Mouse (Mus musculus): ENCODE measurements around the gene Slc25a28. TPM values are rescaled to one million over a fixed set of nuclear protein-coding genes. Genes with fewer than 3 reads are reported as not detected.

Slc25a28 gene
- polyA plus RNA-seq, 1 experiment from 2014 or later: 13.7 TPM

- H3K36me3 ChIP-seq: no peaks in the 10 kb centered on the region
- DNase-seq (ENCODE audit: low spot score): no peak
- H3K4me3 ChIP-seq: no peak overlapping the region
- 79% methylated on average over 9 of the region's 9 CpGs for WGBS
- no peaks in the 10 kb centered on the region for H3K9me3 ChIP-seq
- no peak overlapping the region for H3K27ac ChIP-seq
- H3K4me1 ChIP-seq: no peaks in the 10 kb centered on the region
- peaks cover 35% of the 10 kb centered on the region for H3K27me3 ChIP-seq (ENCODE audit: insufficient read depth, poor library complexity, severe bottlenecking)
Observed at GRCm38 (mm10) chr19:43647261-43647660, 27.4 kb downstream of the Slc25a28 start.

DNA sequence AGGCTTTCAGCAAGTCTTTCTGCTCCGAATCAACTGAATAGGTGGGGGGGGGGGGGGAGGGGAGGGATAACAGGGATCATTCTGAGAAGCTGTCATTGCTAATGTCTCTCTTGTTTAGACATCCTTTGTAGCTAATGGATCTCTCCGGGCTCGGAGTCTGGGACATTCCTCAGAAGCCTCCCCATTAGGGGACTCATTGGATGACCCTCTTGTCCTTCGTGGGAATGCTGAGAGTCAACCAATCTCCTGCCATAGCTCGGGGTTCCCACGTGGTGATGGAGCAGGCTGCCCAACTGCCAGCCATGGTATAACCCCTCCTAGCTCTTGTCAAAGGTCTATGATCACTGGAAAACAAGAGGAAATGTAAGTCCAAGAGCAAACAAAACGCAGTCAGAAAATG, 27.8 kb downstream of the Slc25a28 start:
- H3K36me3 ChIP-seq: no peaks in the 10 kb centered on the region
- no peak overlapping the region for H3K4me3 ChIP-seq
- WGBS: 65% methylated on average over 7 of the region's 7 CpGs
- DNase-seq (ENCODE audit: low spot score): no peak
- no peak overlapping the region for H3K27ac ChIP-seq
- no peaks in the 10 kb centered on the region for H3K4me1 ChIP-seq
- peaks cover 32% of the 10 kb centered on the region for H3K27me3 ChIP-seq (ENCODE audit: insufficient read depth, poor library complexity, severe bottlenecking)
- H3K9me3 ChIP-seq: no peaks in the 10 kb centered on the region

DNA sequence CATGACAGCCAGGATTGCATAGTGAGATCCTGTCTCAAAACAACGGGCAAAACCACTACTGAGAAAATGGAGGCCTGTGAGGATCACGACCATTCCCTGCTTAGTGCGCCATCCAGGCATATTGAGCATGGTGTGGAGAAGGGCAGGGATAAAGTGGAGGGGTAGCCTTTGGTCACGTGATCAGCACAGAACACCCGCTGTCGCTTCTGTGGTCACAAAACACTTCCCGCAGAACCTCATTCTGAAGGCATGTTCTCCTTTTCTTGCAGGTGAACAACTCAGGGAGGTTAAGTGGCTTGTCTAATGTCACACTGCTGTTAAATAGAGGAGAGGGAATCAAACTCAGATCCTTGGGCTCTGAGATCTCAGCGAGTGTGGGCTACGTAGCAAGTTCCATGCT, 29.2 kb downstream of the Slc25a28 start:
- Histone ChIP-seq H3K9me3 (no peaks in the 10 kb centered on the region), H3K27ac (no peak overlapping the region), H3K4me3 (no peak overlapping the region), H3K27me3 (ENCODE audit: insufficient read depth, poor library complexity, severe bottlenecking) (peaks cover 32% of the 10 kb centered on the region), H3K4me1 (no peaks in the 10 kb centered on the region), H3K36me3 (no peaks in the 10 kb centered on the region)
- no peak for DNase-seq (ENCODE audit: low spot score)
- 85% methylated on average over 9 of the region's 9 CpGs for WGBS

DNA sequence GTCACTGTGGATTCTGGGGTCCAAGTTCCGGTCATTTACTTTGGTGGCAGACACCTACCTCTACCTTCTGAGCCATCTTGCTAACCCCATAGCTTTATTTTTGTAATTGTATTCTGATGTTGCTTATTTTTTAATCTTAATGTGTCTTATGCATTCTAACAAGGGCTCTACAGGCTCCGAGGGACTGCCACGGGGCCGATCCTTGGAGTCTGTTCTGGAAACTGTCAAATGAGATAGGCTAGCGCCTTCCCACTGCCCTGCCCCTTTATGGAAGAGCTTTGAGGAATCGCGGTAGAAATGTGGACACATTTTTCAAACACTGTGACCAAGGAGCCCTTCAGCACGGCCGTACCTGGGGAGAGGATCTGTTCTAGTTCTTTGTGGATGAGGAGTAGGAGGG, 31.8 kb downstream of the Slc25a28 start:
- Histone ChIP-seq H3K36me3 (no peaks in the 10 kb centered on the region), H3K27ac (no peak overlapping the region), H3K27me3 (ENCODE audit: insufficient read depth, poor library complexity, severe bottlenecking) (peaks cover 50% of the 10 kb centered on the region), H3K9me3 (no peaks in the 10 kb centered on the region), H3K4me3 (no peak overlapping the region), H3K4me1 (no peaks in the 10 kb centered on the region)
- WGBS: 77% methylated on average over 9 of the region's 9 CpGs
- no peak for DNase-seq (ENCODE audit: low spot score)

GRCm38 (mm10) chr19:43641833-43642232, 32.8 kb downstream of the Slc25a28 start:
- no peak for DNase-seq (ENCODE audit: low spot score)
- WGBS: 64% methylated on average over 11 of the region's 11 CpGs
- H3K27ac ChIP-seq: no peak overlapping the region
- H3K4me3 ChIP-seq: no peak overlapping the region
- peaks cover 52% of the 10 kb centered on the region for H3K27me3 ChIP-seq (ENCODE audit: insufficient read depth, poor library complexity, severe bottlenecking)
- H3K9me3 ChIP-seq: no peaks in the 10 kb centered on the region
- H3K36me3 ChIP-seq: no peaks in the 10 kb centered on the region
- H3K4me1 ChIP-seq: no peaks in the 10 kb centered on the region

DNA sequence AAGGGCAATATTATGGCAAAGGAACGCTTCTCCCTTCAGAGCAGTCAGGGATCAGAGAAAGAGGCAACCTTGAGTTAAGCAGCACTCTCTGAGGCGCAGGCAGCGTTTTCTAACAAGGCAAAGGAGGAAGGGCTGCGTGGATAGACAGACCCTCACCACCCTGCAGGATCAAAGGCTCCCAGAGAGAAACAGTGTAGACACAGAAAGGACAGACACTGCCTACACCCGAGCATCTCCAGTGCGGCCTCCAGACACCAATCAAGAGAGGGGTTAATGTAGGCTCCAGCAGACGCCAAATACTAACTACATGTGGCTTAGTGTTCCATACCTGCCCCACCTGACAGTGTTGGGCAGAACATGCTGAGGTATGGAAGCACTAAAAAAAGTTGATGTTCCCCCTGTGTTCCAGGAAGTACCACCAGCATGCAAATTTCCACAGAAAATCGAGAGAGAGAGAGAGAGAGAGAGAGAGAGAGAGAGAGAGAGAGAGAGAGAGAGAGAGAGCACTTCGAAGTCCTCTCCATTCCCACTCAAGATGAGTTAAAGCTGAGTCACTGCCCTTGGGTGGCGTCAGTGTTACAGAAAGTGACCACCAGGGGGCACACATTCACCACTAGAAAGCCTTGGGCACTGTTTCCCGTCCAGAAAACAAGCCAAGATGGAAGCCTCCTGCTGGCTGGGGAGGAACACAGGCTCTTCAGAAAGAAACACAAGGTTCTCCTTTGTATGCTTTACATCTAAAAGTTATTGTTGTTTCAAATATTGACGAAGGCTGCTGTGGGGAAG, 44.0 kb downstream of the Slc25a28 start:
- DNase-seq (ENCODE audit: low spot score): peak; percentile 86
- Histone ChIP-seq H3K27me3 (ENCODE audit: insufficient read depth, poor library complexity, severe bottlenecking) (peaks cover 46% of the 10 kb centered on the region), H3K36me3 (no peaks in the 10 kb centered on the region), H3K27ac (no peak overlapping the region; the same call in 1 of the 2 replicates), H3K4me1 (no peaks in the 10 kb centered on the region), H3K4me3 (no peak overlapping the region), H3K9me3 (no peaks in the 10 kb centered on the region)
- 28% methylated on average over 12 of the region's 12 CpGs for WGBS

DNA sequence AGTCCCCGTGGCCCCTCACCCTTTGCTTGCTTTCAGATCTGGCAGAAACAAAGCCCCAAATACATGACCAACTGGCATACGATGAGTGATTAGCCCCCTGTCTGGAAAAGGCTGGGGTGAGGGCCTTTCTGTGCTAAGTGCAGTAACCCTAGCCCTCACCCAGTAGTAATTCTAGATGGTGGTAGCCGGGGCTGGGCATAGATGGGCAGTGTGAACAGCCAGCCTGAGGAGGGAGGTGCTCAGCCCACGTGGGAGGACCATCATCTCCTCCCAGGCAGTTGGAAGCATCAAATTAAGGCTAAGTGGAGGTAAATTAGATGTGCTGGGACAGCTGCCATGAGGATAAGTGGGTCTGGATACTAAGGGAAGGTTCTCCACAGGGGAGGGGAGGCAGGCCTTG, 45.6 kb downstream of the Slc25a28 start:
- peaks cover 62% of the 10 kb centered on the region for H3K27me3 ChIP-seq (ENCODE audit: insufficient read depth, poor library complexity, severe bottlenecking)
- H3K4me3 ChIP-seq: no peak overlapping the region
- DNase-seq (ENCODE audit: low spot score): no peak
- H3K27ac ChIP-seq: no peak overlapping the region
- H3K4me1 ChIP-seq: no peaks in the 10 kb centered on the region
- H3K9me3 ChIP-seq: no peaks in the 10 kb centered on the region
- no peaks in the 10 kb centered on the region for H3K36me3 ChIP-seq
- 41% methylated on average over 4 of the region's 4 CpGs for WGBS

GRCm38 (mm10) chr19:43627345-43627744, 47.3 kb downstream of the Slc25a28 start:
- Histone ChIP-seq H3K36me3 (no peaks in the 10 kb centered on the region), H3K27ac (no peak overlapping the region), H3K4me3 (no peak overlapping the region), H3K4me1 (no peaks in the 10 kb centered on the region), H3K27me3 (ENCODE audit: insufficient read depth, poor library complexity, severe bottlenecking) (peaks cover 75% of the 10 kb centered on the region), H3K9me3 (no peaks in the 10 kb centered on the region)
- WGBS: 87% methylated on average over 3 of the region's 3 CpGs
- DNase-seq (ENCODE audit: low spot score): no peak

DNA sequence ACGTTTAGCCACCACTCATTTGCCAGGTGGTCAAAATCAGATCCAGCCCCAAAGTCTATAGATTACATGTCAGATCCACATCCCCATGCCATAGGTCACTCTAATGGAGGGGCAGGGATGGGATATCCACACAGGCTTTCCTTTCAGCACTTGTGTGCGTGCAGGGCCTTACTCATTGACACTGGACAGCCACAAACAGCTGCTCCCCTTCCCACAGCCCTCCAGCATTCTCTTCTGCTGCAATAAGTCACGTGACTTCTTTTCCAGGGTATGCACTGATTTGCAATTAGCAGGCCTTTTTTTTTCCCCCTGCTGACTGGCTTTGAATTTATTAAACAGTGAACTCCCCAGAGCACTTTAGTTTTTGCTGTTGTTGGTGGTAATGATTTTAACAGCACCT, 48.5 kb downstream of the Slc25a28 start:
- Histone ChIP-seq H3K27ac (no peak overlapping the region), H3K36me3 (no peaks in the 10 kb centered on the region), H3K4me3 (no peak overlapping the region), H3K27me3 (ENCODE audit: insufficient read depth, poor library complexity, severe bottlenecking) (peaks cover 86% of the 10 kb centered on the region), H3K4me1 (no peaks in the 10 kb centered on the region), H3K9me3 (no peaks in the 10 kb centered on the region)
- whole genome bisulfite sequencing: 52% methylated on average over 3 of the region's 3 CpGs
- no peak for DNase-seq (ENCODE audit: low spot score)

DNA sequence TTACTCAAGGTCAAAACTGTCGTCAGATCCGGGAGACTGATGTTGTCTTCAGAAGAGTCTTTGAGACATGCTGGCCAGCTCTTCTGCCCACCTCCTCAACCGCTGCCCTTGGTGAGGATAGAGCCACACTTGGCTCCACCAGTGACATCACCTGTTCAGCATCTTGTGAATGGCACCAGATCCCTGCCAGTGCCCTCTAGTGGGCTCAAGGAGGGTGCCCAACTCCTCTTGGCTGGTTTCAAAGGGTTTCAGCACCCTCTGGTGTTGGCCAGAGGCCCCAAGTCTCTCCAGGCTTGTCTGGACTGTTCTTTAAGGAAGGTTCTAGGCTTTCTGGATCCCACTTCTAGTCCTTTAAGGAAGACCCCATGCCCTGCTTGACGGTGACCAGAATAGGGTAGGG, 50.8 kb downstream of the Slc25a28 start:
- H3K27ac ChIP-seq: no peak overlapping the region
- no peaks in the 10 kb centered on the region for H3K36me3 ChIP-seq
- peaks cover 94% of the 10 kb centered on the region for H3K27me3 ChIP-seq (ENCODE audit: insufficient read depth, poor library complexity, severe bottlenecking)
- no peak for DNase-seq (ENCODE audit: low spot score)
- H3K4me1 ChIP-seq: peaks cover 3% of the 10 kb centered on the region; the same call in 1 of the 2 replicates
- no peaks in the 10 kb centered on the region for H3K9me3 ChIP-seq
- H3K4me3 ChIP-seq: no peak overlapping the region
- 40% methylated on average over 4 of the region's 4 CpGs for WGBS

- WGBS: 5% methylated on average over 18 of the region's 18 CpGs
- Histone ChIP-seq H3K36me3 (no peaks in the 10 kb centered on the region), H3K4me1 (peaks cover 27% of the 10 kb centered on the region), H3K4me3 (no peak overlapping the region), H3K27me3 (ENCODE audit: insufficient read depth, poor library complexity, severe bottlenecking) (peaks cover 99% of the 10 kb centered on the region), H3K9me3 (no peaks in the 10 kb centered on the region), H3K27ac (no peak overlapping the region)
- DNase-seq (ENCODE audit: low spot score): no peak
Observed at GRCm38 (mm10) chr19:43619916-43620479, 54.7 kb downstream of the Slc25a28 start.

DNA sequence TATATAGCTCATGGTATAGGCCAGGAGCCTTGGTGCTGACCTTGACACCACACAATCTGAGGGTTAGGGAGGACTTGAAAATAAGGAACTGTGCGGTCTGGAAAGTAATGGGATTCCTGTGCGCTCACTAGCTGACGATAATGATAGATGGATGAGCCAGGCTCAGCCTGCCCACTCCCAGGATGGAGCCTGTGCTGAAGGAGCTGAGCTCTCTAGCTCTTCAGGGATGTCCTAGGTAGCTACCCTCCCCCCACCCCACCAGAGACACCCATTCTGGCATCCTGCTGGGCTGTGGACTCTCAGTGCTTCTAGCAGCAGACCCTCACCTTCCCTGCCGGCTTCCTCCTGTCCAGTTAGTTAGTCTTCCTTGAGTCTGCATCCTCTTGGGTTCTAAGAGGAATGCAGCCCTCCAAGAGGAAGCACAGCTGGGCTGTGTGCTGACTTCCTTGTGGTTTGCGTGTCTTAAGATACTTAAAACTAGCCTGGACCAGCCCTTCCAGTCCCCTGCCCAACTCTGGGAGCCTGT, 56.1 kb downstream of the Slc25a28 start:
- 2% methylated on average over 5 of the region's 5 CpGs for WGBS
- no peak overlapping the region for H3K4me3 ChIP-seq
- H3K4me1 ChIP-seq: peaks cover 35% of the 10 kb centered on the region
- no peaks in the 10 kb centered on the region for H3K36me3 ChIP-seq
- no peaks in the 10 kb centered on the region for H3K9me3 ChIP-seq
- H3K27me3 ChIP-seq (ENCODE audit: insufficient read depth, poor library complexity, severe bottlenecking): peaks cover 99% of the 10 kb centered on the region
- no peak for DNase-seq (ENCODE audit: low spot score)
- no peak overlapping the region for H3K27ac ChIP-seq

GRCm38 (mm10) chr19:43617761-43618349, 56.8 kb downstream of the Slc25a28 start:
- WGBS: 40% methylated on average over 10 of the region's 10 CpGs
- H3K4me3 ChIP-seq: no peak overlapping the region
- peaks cover 36% of the 10 kb centered on the region for H3K4me1 ChIP-seq
- H3K27me3 ChIP-seq (ENCODE audit: insufficient read depth, poor library complexity, severe bottlenecking): peaks cover 99% of the 10 kb centered on the region
- H3K27ac ChIP-seq: no peak overlapping the region
- no peaks in the 10 kb centered on the region for H3K36me3 ChIP-seq
- H3K9me3 ChIP-seq: no peaks in the 10 kb centered on the region
- no peak for DNase-seq (ENCODE audit: low spot score)
